Comparison of ENCODE assay signal across 8 mouse cellular contexts in genomic region chr3:88177106-88177505, GRCm38 (mm10). TPM values are rescaled to one million over a fixed set of nuclear protein-coding genes. Genes with fewer than 3 reads are reported as not detected.
A peak's percentile ranks its signal among the peaks of the same experiment; 100 is the strongest.
DNase-seq lines count a peak whose midpoint lies in the region; ATAC-seq and TF ChIP-seq lines count a peak whose summit lies in the region.

No protein-coding gene starts in this region.

- H3K27ac ChIP-seq in kidney, postnatal 0 days = peak overlapping the region; percentile 98
- H3K27ac ChIP-seq in liver, embryonic 11.5 days (ENCODE audit: low read depth, low read length) = peak overlapping the region; percentile 89

- peak overlapping the region; percentile 67; the same call in 1 of the 2 replicates for H3K9ac ChIP-seq in kidney, postnatal 0 days (ENCODE audit: low read depth, low read length)
- H3K9ac ChIP-seq in liver, embryonic 11.5 days (ENCODE audit: low read depth, low read length) = peak overlapping the region; percentile 75

- TF ChIP-seq CTCF in kidney, postnatal 0 days (IDR thresholded peaks at IDR 0.05; ENCODE audit: low read depth) = no peak

- WGBS in kidney, postnatal 0 days = 64% methylated on average over 5 of the region's 5 CpGs
- WGBS in liver, embryonic 11.5 days = 51% methylated on average over 5 of the region's 5 CpGs

- peak overlapping the region; percentile 51 for H3K4me2 ChIP-seq in kidney, postnatal 0 days (ENCODE audit: low read length)
- H3K4me2 ChIP-seq in liver, embryonic 11.5 days = peak overlapping the region; percentile 82

- DNase-seq in kidney, postnatal 0 days (ENCODE audit: low spot score) = no peak
- no peak for DNase-seq in kidney, adult 9 months
- peak; percentile 88 for DNase-seq in NIH3T3 (ENCODE audit: low read depth)
- DNase-seq in gastrocnemius, adult 8-10 months (ENCODE audit: low spot score in 2 of 2) = peak; percentile 51 to 66
- peak; percentile 49 for DNase-seq in liver, embryonic 11.5 days (ENCODE audit: low spot score)
- DNase-seq in frontal cortex, postnatal 25 days (ENCODE audit: low spot score in 2 of 2) = no peak
- DNase-seq in layer of hippocampus, postnatal 14 days (ENCODE audit: low spot score in 2 of 2) = no peak

- H3K36me3 ChIP-seq in kidney, postnatal 0 days (ENCODE audit: insufficient read depth, low read length) = peaks cover 10% of the 10 kb centered on the region; the same call in 1 of the 2 replicates
- peaks cover 5% of the 10 kb centered on the region; the same call in 1 of the 2 replicates for H3K36me3 ChIP-seq in liver, embryonic 11.5 days (ENCODE audit: control insufficient read depth, insufficient read depth, low read length)

- H3K4me1 ChIP-seq in kidney, postnatal 0 days (replicated peaks; ENCODE audit: insufficient read depth, low read length) = 0 out of 2 replicates have a peak, but pooled peaks cover 3% of the 10 kb centered on the region
- peaks cover 3% of the 10 kb centered on the region for H3K4me1 ChIP-seq in liver, embryonic 11.5 days (replicated peaks; ENCODE audit: control insufficient read depth, insufficient read depth, low read length)

- H3K4me3 ChIP-seq in kidney, postnatal 0 days (replicated peaks; ENCODE audit: low read depth, low read length) = peak overlapping the region; percentile 41
- peak overlapping the region; percentile 60 for H3K4me3 ChIP-seq in liver, embryonic 11.5 days (ENCODE audit: low read depth, low read length)

- no peaks in the 10 kb centered on the region for H3K27me3 ChIP-seq in kidney, postnatal 0 days (ENCODE audit: insufficient read depth, low read length)
- no peaks in the 10 kb centered on the region for H3K27me3 ChIP-seq in liver, embryonic 11.5 days (replicated peaks; ENCODE audit: control insufficient read depth, insufficient read depth, low read length)

- H3K9me3 ChIP-seq in kidney, postnatal 0 days (replicated peaks; ENCODE audit: low read length) = no peaks in the 10 kb centered on the region
- no peaks in the 10 kb centered on the region for H3K9me3 ChIP-seq in liver, embryonic 11.5 days (ENCODE audit: control insufficient read depth, low read length)

- ATAC-seq in kidney, postnatal 0 days (replicated peaks; ENCODE audit: low FRiP score, low read depth) = no peak
- ATAC-seq in liver, embryonic 11.5 days (replicated peaks; ENCODE audit: low FRiP score) = no peak
- no peak for ATAC-seq in frontal cortex, adult (ENCODE audit: low TSS enrichment)

RNA-seq across cellular contexts. Expression of gene Mef2d, which starts 34.9 kb away (rescaled TPM):
- 14.4 and 16.2 TPM in 2 replicates for polyA plus RNA-seq in kidney, postnatal 0 days (2015; fragmentation: Nextera tagmentation; extraction: Ambion mirVana)
- 100 to 1,000 TPM; 164 to 186 (median 172) TPM for total RNA-seq in gastrocnemius, adult 8-10 months (2022)
- polyA plus RNA-seq in liver, embryonic 11.5 days (2014; fragmentation: Nextera tagmentation; extraction: Ambion mirVana) = 27.6 and 28.0 TPM in 2 replicates
- total RNA-seq in layer of hippocampus, postnatal 14 days (2021) = 100 to 1,000 TPM; 146 to 156 TPM

Comparison
In these comparisons a context has a peak if more than half of its experiments do, and no peak if none do; other contexts are left out.
1. DNase-seq: peak in NIH3T3 (single experiment), gastrocnemius, adult 8-10 months (2 of 2) and liver, embryonic 11.5 days (single experiment); none in kidney, postnatal 0 days (single experiment), kidney, adult 9 months (single experiment), frontal cortex, postnatal 25 days (0 of 2) and layer of hippocampus, postnatal 14 days (0 of 2).